Mouse (Mus musculus): ENCODE measurements at regions not wholly inside any gene's neighbourhood (a gene's known extent, or its start where the extent isn't known, plus 50 kb on each side); places are given as distances from the start of the nearest gene placed in this dataset.

- no peaks in the 10 kb centered on the region for H3K9me3 ChIP-seq (replicated peaks; ENCODE audit: insufficient read depth, low read length)
- H3K4me1 ChIP-seq (ENCODE audit: control insufficient read depth in 1 of 2, insufficient read depth in 2 of 2, low read length in 2 of 2), result no peaks in the 10 kb centered on the region
- no peaks in the 10 kb centered on the region for H3K36me3 ChIP-seq (ENCODE audit: control insufficient read depth in 1 of 2, insufficient read depth in 2 of 2, low read length in 2 of 2)
- H3K9ac ChIP-seq (ENCODE audit: control insufficient read depth, low read depth, low read length, poor library complexity, severe bottlenecking), result no peak overlapping the region
- DNase-seq (ENCODE audit: low read depth, low spot score), result no peak
- H3K27ac ChIP-seq (ENCODE audit: control insufficient read depth, low read depth, low read length), result no peak overlapping the region
- H3K79me2 ChIP-seq (ENCODE audit: control insufficient read depth, insufficient read depth, low read length, poor library complexity), result no peaks in the 10 kb centered on the region
- no peaks in the 10 kb centered on the region for H3K27me3 ChIP-seq (ENCODE audit: control insufficient read depth in 1 of 2, insufficient read depth in 2 of 2, low read length in 2 of 2)
- TF ChIP-seq MYC (IDR thresholded peaks at IDR 0.05; ENCODE audit: low read depth, low read length) (no peak), RAD21 (IDR thresholded peaks at IDR 0.05; ENCODE audit: low read depth, low read length) (no peak), KAT2A (conservative IDR thresholded peaks at IDR 0.05; ENCODE audit: low read depth, low read length) (no peak), POLR2AphosphoS2 (IDR thresholded peaks at IDR 0.05; ENCODE audit: low read length) (no peak), MAX (IDR thresholded peaks at IDR 0.05; ENCODE audit: low read length) (no peak), NRF1 (IDR thresholded peaks at IDR 0.05; ENCODE audit: insufficient read depth, low read depth, low read length, poor library complexity, severe bottlenecking) (no peak)
- no peak overlapping the region for H3K4me3 ChIP-seq (ENCODE audit: control insufficient read depth in 1 of 2, insufficient read depth in 1 of 2, low read depth in 2 of 2, low read length in 2 of 2)
Measured at GRCm38 (mm10) chr13:33562928-33563327, 78.3 kb downstream of the Serpinb9g start.

GRCm38 (mm10) chr13:33563366-33563765 is 78.8 kb downstream of the Serpinb9g start:
- no peak overlapping the region for H3K4me3 ChIP-seq (ENCODE audit: control insufficient read depth in 1 of 2, insufficient read depth in 1 of 2, low read depth in 2 of 2, low read length in 2 of 2)
- H3K9me3 ChIP-seq (replicated peaks; ENCODE audit: insufficient read depth, low read length), result no peaks in the 10 kb centered on the region
- no peaks in the 10 kb centered on the region for H3K79me2 ChIP-seq (ENCODE audit: control insufficient read depth, insufficient read depth, low read length, poor library complexity)
- no peaks in the 10 kb centered on the region for H3K27me3 ChIP-seq (ENCODE audit: control insufficient read depth in 1 of 2, insufficient read depth in 2 of 2, low read length in 2 of 2)
- H3K36me3 ChIP-seq (ENCODE audit: control insufficient read depth in 1 of 2, insufficient read depth in 2 of 2, low read length in 2 of 2), result no peaks in the 10 kb centered on the region
- TF ChIP-seq POLR2A (IDR thresholded peaks at IDR 0.05; ENCODE audit: control insufficient read depth in 1 of 2, insufficient read depth in 1 of 2, low read depth in 1 of 2, low read length in 2 of 2, poor library complexity in 1 of 2), result no peak
- TF ChIP-seq GATA1 (IDR thresholded peaks at IDR 0.05; ENCODE audit: low read depth, low read length), result no peak
- no peak for TF ChIP-seq BHLHE40 (IDR thresholded peaks at IDR 0.05; ENCODE audit: borderline replicate concordance, low read depth, low read length)
- no peak for TF ChIP-seq RAD21 (IDR thresholded peaks at IDR 0.05; ENCODE audit: low read depth, low read length)
- TF ChIP-seq USF1 (IDR thresholded peaks at IDR 0.05; ENCODE audit: low read depth, low read length), result no peak
- TF ChIP-seq MAFK (IDR thresholded peaks at IDR 0.05; ENCODE audit: borderline replicate concordance, low read depth, low read length), result no peak
- TF ChIP-seq MYC (IDR thresholded peaks at IDR 0.05; ENCODE audit: low read depth, low read length), result no peak
- TF ChIP-seq POLR2AphosphoS2 (IDR thresholded peaks at IDR 0.05; ENCODE audit: low read length), result no peak
- TF ChIP-seq ELF1 (IDR thresholded peaks at IDR 0.05; ENCODE audit: low read depth, low read length), result no peak
- TF ChIP-seq CTCF (IDR thresholded peaks at IDR 0.05 in 2 of 3, conservative IDR thresholded peaks at IDR 0.05 in 1 of 3; ENCODE audit: control insufficient read depth in 1 of 3, insufficient read depth in 1 of 3, low read depth in 2 of 3, low read length in 3 of 3, poor library complexity in 1 of 3, severe bottlenecking in 1 of 3), result no peak
- TF ChIP-seq ZKSCAN1 (IDR thresholded peaks at IDR 0.05; ENCODE audit: low read depth, low read length), result no peak
- no peak for TF ChIP-seq ZC3H11A (IDR thresholded peaks at IDR 0.05; ENCODE audit: low read depth, low read length)
- no peak for TF ChIP-seq E2F4 (IDR thresholded peaks at IDR 0.05; ENCODE audit: borderline replicate concordance, low read depth, low read length)
- no peak overlapping the region for H3K27ac ChIP-seq (ENCODE audit: control insufficient read depth, low read depth, low read length)
- H3K9ac ChIP-seq (ENCODE audit: control insufficient read depth, low read depth, low read length, poor library complexity, severe bottlenecking), result no peak overlapping the region
- DNase-seq (ENCODE audit: low read depth, low spot score), result no peak
- no peaks in the 10 kb centered on the region for H3K4me1 ChIP-seq (ENCODE audit: control insufficient read depth in 1 of 2, insufficient read depth in 2 of 2, low read length in 2 of 2)

Measured in MEL (cell line).